Mouse (Mus musculus) heart, adult 2 months (tissue): ENCODE data around the gene 0610009B22Rik.

Experiments
- CTCF ChIP-seq: fragments of 200-600 bp; IDR thresholded peaks from 2 replicates; pipeline ENCODE4 v1.8.1; 2022; ENCODE audit warnings: antibody characterized with exemption, mild to moderate bottlenecking, moderate library complexity
- EP300 ChIP-seq: fragments of 200-500 bp; IDR thresholded peaks from 2 replicates; pipeline ENCODE4 v1.6.1; 2011; ENCODE audit warnings: low read depth, low read length, control low read depth; ENCODE audit not compliant: insufficient read depth
- POLR2A ChIP-seq: fragments of 200-500 bp; IDR thresholded peaks from 2 replicates; pipeline ENCODE4 v1.6.1; 2011; ENCODE audit warnings: mild to moderate bottlenecking, low read depth, low read length, control low read depth; ENCODE audit not compliant: insufficient read depth

DNA sequence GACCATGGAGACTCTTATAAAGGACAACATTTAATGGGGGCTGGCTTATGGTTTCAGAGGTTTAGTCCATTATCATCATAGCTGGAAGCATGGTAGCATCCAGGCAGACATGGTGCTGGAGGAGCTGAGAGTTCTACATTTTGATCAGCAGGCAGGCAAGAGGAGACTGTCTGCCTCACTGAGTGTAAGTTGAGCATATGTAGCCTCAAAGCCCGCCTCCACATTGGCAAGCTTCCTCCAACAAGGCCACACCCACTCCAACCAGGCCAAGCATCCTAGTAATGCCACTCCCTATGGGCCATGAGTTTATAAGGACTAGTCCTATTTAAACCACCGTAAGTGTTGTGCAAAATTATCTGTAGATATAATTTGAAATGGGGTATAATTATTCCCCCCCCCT is 17.3 kb downstream of the 0610009B22Rik start:
- TF ChIP-seq POLR2A (no peak), CTCF (no peak), EP300 (no peak)
